Mouse (Mus musculus): ENCODE measurements at regions not wholly inside any gene's neighbourhood (a gene's known extent, or its start where the extent isn't known, plus 50 kb on each side); places are given as distances from the start of the nearest gene placed in this dataset.

DNA sequence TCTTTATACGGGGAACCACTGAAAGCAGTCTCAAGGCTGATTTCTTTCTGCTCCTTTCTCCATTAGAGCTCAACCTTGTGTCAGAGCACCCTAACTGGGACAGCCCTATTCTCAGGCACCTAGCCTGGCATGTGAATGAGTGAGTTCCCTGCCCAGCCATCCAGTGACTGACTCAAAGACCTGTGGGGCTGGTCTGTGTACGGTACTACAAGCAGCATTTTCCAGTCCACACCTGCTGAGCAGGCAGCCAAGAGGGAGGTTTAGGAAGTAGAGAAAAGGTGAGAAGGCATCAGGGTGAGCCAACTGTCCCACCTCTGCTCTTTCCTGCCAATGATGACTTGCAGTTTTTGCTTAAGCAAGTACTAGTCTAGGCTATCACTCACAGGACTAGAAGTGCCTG lies 63.2 kb downstream of the Mid1ip1 start:
- Histone ChIP-seq H3K79me2 (replicated peaks; ENCODE audit: control insufficient read depth, extremely low read depth, insufficient read depth, poor library complexity, severe bottlenecking) (no peaks in the 10 kb centered on the region), H3K27ac (ENCODE audit: insufficient read depth, low read depth) (no peak overlapping the region), H3K9me3 (replicated peaks; ENCODE audit: low read length) (no peaks in the 10 kb centered on the region), H3K9ac (ENCODE audit: insufficient read depth, low read depth) (no peak overlapping the region), H3K4me1 (ENCODE audit: control insufficient read depth in 1 of 2, insufficient read depth in 2 of 2) (no peaks in the 10 kb centered on the region), H3K27me3 (replicated peaks) (no peaks in the 10 kb centered on the region), H3K4me2 (ENCODE audit: insufficient read depth, low read depth, poor library complexity, severe bottlenecking) (no peak overlapping the region), H3K36me3 (replicated peaks in 1 of 2; ENCODE audit: control insufficient read depth in 1 of 2, insufficient read depth in 1 of 2, low read length in 1 of 2) (no peaks in the 10 kb centered on the region), H3K4me3 (replicated peaks in 1 of 3; ENCODE audit: low read depth in 2 of 3, low read length in 2 of 3, poor library complexity in 1 of 3) (no peak overlapping the region)
- in situ Hi-C loops (cut with MboI; ENCODE audit: low pct_ligation_motif_present, low pct_unique_long_range_greater_than_20kb, low sequenced_read_pairs) (no loop called here), dilution Hi-C loops (cut with MboI; ENCODE audit: extremely low pct_ligation_motif_present, extremely low pct_unique_long_range_greater_than_20kb, low sequenced_read_pairs) (no loop called here)
- DNase-seq (ENCODE audit: extremely low read depth), result no peak
- TF ChIP-seq MAFK (IDR thresholded peaks at IDR 0.05; ENCODE audit: insufficient replicate concordance, low read length) (no peak), EP300 (IDR thresholded peaks at IDR 0.05; ENCODE audit: low read length) (no peak), PAX5 (IDR thresholded peaks at IDR 0.05; ENCODE audit: low read length) (no peak), MXI1 (IDR thresholded peaks at IDR 0.05; ENCODE audit: low read depth, low read length) (no peak), ELF1 (IDR thresholded peaks at IDR 0.05; ENCODE audit: low read depth, low read length) (no peak), ZKSCAN1 (IDR thresholded peaks at IDR 0.05; ENCODE audit: borderline replicate concordance, low read depth, low read length) (no peak), ETS1 (conservative IDR thresholded peaks at IDR 0.05; ENCODE audit: low read depth, low read length) (no peak), CTCF (conservative IDR thresholded peaks at IDR 0.05 in 1 of 2, IDR thresholded peaks at IDR 0.05 in 1 of 2; ENCODE audit: low read depth in 2 of 2, low read length in 2 of 2) (no peak), RAD21 (IDR thresholded peaks at IDR 0.05; ENCODE audit: low read depth, low read length) (no peak), RCOR1 (conservative IDR thresholded peaks at IDR 0.05; ENCODE audit: low read depth, low read length) (no peak), POLR2AphosphoS2 (IDR thresholded peaks at IDR 0.05; ENCODE audit: low read depth, low read length) (no peak), BHLHE40 (IDR thresholded peaks at IDR 0.05; ENCODE audit: low read depth, low read length) (no peak), NRF1 (IDR thresholded peaks at IDR 0.05; ENCODE audit: low read depth, low read length) (no peak), KAT2A (IDR thresholded peaks at IDR 0.05; ENCODE audit: insufficient replicate concordance, low read length) (no peak), CHD2 (IDR thresholded peaks at IDR 0.05; ENCODE audit: low read length) (no peak), TBP (conservative IDR thresholded peaks at IDR 0.05; ENCODE audit: low read depth, low read length) (no peak), TCF12 (IDR thresholded peaks at IDR 0.05; ENCODE audit: low read depth, low read length) (no peak), MAZ (IDR thresholded peaks at IDR 0.05; ENCODE audit: low read depth, low read length) (no peak)

DNA sequence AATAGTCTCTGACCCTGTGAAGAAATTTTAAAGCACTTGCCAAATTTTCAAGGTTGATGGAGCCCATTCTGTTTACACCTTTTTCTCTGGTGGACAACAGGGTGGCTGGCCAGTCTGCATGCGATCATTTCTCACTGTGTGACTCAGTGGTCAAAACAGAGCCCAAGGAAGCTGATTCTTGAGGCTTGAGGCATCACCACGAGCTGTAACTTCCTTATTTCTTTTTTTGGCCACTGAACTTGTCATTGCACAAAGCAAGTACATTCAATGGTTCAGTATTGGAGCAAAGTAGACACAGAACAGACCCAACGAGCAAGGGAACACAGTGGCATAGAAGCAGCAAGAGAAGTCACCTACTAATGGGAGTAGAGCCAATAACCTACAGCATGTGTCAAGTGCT lies 71.5 kb downstream of the Mid1ip1 start:
- Histone ChIP-seq H3K4me1 (ENCODE audit: control insufficient read depth in 1 of 2, insufficient read depth in 2 of 2) (peaks cover 0 to 5% of the 10 kb centered on the region in 2 experiments; a peak in 1 of 4 replicates), H3K27me3 (replicated peaks) (no peaks in the 10 kb centered on the region), H3K9me3 (replicated peaks; ENCODE audit: low read length) (no peaks in the 10 kb centered on the region), H3K4me2 (ENCODE audit: insufficient read depth, low read depth, poor library complexity, severe bottlenecking) (no peak overlapping the region), H3K4me3 (replicated peaks in 1 of 3; ENCODE audit: low read depth in 2 of 3, low read length in 2 of 3, poor library complexity in 1 of 3) (no peak overlapping the region), H3K9ac (ENCODE audit: insufficient read depth, low read depth) (no peak overlapping the region), H3K79me2 (replicated peaks; ENCODE audit: control insufficient read depth, extremely low read depth, insufficient read depth, poor library complexity, severe bottlenecking) (no peaks in the 10 kb centered on the region), H3K36me3 (replicated peaks in 1 of 2; ENCODE audit: control insufficient read depth in 1 of 2, insufficient read depth in 1 of 2, low read length in 1 of 2) (no peaks in the 10 kb centered on the region), H3K27ac (ENCODE audit: insufficient read depth, low read depth) (no peak overlapping the region)
- DNase-seq (ENCODE audit: extremely low read depth), result no peak
- TF ChIP-seq ZNF384 (IDR thresholded peaks at IDR 0.05; ENCODE audit: low read depth, low read length) (no peak), GABPA (IDR thresholded peaks at IDR 0.05; ENCODE audit: insufficient replicate concordance, low read depth, low read length) (no peak), IRF4 (IDR thresholded peaks at IDR 0.05; ENCODE audit: low read depth, low read length) (no peak), ELF1 (IDR thresholded peaks at IDR 0.05; ENCODE audit: low read depth, low read length) (no peak), CHD1 (IDR thresholded peaks at IDR 0.05; ENCODE audit: low read depth, low read length) (no peak), ZC3H11A (IDR thresholded peaks at IDR 0.05; ENCODE audit: low read depth, low read length) (no peak), MAZ (IDR thresholded peaks at IDR 0.05; ENCODE audit: low read depth, low read length) (no peak), E2F4 (IDR thresholded peaks at IDR 0.05; ENCODE audit: insufficient replicate concordance, low read depth, low read length) (no peak), JUN (IDR thresholded peaks at IDR 0.05; ENCODE audit: insufficient read depth, low read depth, low read length) (no peak), MXI1 (IDR thresholded peaks at IDR 0.05; ENCODE audit: low read depth, low read length) (no peak), CTCF (conservative IDR thresholded peaks at IDR 0.05 in 1 of 2, IDR thresholded peaks at IDR 0.05 in 1 of 2; ENCODE audit: low read depth in 2 of 2, low read length in 2 of 2) (no peak)
- dilution Hi-C loops (cut with MboI; ENCODE audit: extremely low pct_ligation_motif_present, extremely low pct_unique_long_range_greater_than_20kb, low sequenced_read_pairs), result no loop called here
- in situ Hi-C loops (cut with MboI; ENCODE audit: low pct_ligation_motif_present, low pct_unique_long_range_greater_than_20kb, low sequenced_read_pairs), result no loop called here
